Mouse (Mus musculus) bone marrow, adult 2 months (tissue): ENCODE data around the gene Spred3. TPM values are rescaled to one million over a fixed set of nuclear protein-coding genes. Genes with fewer than 3 reads are reported as not detected.
"Not testable (repeated sequence)": the region's sequence is repeated elsewhere in the genome, so short reads cannot be mapped to it uniquely, and the experiment has no call there.

Source experiments
- H3K27ac ChIP-seq: fragments of 200-500 bp; 2 replicates; pipeline ENCODE4 v1.5.1; 2012; ENCODE audit warnings: low read depth, mild to moderate bottlenecking, control low read depth, inconsistent platforms, low read length; ENCODE audit not compliant: control insufficient read depth, poor library complexity, insufficient read depth
- H3K4me1 ChIP-seq: fragments of 200-500 bp; 2 replicates; pipeline ENCODE4 v1.6.1; 2011; ENCODE audit warnings: low read length; ENCODE audit not compliant: control insufficient read depth, insufficient read depth
- H3K4me3 ChIP-seq: fragments of 200-500 bp; replicated peaks from 2 replicates; pipeline ENCODE3; 2011; ENCODE audit warnings: mild to moderate bottlenecking, low read depth, low read length, control low read depth; ENCODE audit not compliant: control insufficient read depth
- CTCF ChIP-seq: fragments of 200-500 bp; IDR thresholded peaks from 2 replicates; pipeline ENCODE4 v1.5.1; 2011; ENCODE audit warnings: low read length, control low read depth; ENCODE audit not compliant: control insufficient read depth, insufficient read depth
- POLR2A ChIP-seq: fragments of 200-500 bp; IDR thresholded peaks from 2 replicates; pipeline ENCODE4 v1.6.1; 2011; ENCODE audit warnings: low read depth, mild to moderate bottlenecking, control low read depth, low read length, borderline replicate concordance; ENCODE audit not compliant: control insufficient read depth
- WGBS: fragments of 180-500 bp; shearing (Covaris S2); methylation state at CpG from one replicate; pipeline ENCODE4 v1.1.7; 2018; 5-methylcytosine and 5-hydroxymethylcytosine counted together
- polyA plus RNA-seq: library from polyadenylated mRNA; stranded (reverse); fragments of >200 nt; gene quantifications from 2 replicates; pipeline ENCODE4 v1.2.4, GENCODE M21; 2011; ENCODE audit warnings: low replicate concordance; ENCODE audit not compliant: missing spikeins, insufficient read depth, insufficient read length

The Spred3 gene
- polyA plus RNA-seq, 1 experiment, result 7.1 TPM

DNA sequence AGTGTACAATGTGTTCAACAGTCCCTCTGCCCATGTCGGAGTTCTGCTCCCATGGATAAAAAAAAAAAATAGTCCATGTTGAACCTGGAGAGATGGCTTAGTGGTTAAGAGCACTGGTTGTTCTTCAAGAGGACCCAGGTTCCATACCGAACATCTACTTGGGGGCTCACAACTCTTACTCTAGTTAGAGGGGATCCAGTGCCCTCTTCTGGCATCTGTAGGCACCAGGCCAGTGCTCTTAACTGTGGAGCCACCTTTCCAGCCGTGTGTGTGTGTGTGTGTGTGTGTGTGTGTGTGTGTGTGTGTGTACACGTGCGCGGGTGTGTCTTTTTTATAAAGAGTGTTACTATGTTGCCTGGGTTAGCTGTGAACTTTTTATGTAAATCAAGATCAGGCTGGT is 32.4 kb upstream of the Spred3 start:
- Histone ChIP-seq H3K4me1 (no peaks in the 10 kb centered on the region), H3K27ac (no peak overlapping the region), H3K4me3 (no peak overlapping the region)
- TF ChIP-seq POLR2A, result no peak
- TF ChIP-seq CTCF, result no peak
- 51% methylated on average over 6 of the region's 6 CpGs for WGBS

DNA sequence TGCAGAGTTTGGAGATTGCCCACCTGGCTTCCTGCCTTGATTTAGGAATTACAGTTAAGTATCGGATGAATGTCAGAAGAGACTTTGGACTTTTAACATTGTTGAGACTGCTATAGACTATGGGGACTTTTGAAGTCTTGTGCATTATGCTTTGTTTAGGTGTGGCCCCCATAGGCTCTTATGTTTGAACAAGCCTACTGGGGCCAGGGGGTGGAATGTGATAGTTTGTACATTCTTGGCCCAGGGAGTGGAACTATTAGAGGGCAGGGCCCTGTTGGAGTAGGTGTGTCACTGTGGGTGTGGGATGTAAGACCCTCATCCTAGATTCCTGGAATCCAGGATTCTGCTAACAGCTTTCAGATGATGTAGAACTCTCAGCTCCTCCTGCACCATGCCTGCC is 24.0 kb upstream of the Spred3 start:
- WGBS, result 89% methylated on average over 1 of the region's 1 CpGs
- H3K4me3 ChIP-seq, H3K27ac ChIP-seq, H3K4me1 ChIP-seq: not testable (repeated sequence)

DNA sequence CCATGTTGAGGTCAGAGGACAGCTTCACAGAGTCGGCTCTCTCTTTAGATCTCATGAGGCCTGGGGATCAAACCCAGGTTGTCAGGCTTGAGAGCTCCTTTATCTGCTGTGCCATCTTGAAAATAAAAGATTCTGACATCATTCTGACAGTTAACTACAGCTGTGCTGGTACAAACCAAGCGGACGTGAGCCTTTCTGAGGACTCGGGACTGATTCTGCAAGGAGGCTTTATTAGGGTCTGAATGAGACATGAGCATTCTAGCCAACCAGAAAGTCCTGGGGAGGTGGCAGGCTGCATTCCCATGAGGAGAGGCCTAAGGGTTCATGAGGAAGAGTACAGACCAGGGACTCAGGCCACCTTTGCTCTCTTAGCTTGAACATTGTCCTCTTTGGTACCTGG is 11.1 kb upstream of the Spred3 start:
- H3K27ac ChIP-seq, H3K4me3 ChIP-seq, H3K4me1 ChIP-seq: not testable (repeated sequence)
- 83% methylated on average over 4 of the region's 4 CpGs for WGBS

DNA sequence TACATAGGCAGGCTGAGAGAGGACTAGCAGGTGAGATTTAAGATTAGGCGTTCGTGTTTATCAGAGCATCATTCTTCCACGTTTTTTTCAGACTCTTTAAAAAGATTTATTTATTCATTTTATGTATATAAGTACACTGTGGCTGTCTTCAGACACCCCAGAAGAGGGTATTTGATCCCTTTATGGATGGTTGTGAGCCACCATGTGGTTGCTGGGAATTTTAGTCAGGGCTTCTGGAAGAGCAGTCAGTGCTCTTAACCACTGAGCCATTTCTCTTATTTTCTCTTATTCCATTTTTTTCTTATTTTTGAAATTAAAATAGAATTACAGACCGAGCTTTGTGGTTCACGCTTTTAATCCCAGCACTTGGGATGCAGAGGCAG is 10.6 kb upstream of the Spred3 start:
- 40% methylated on average over 5 of the region's 5 CpGs for WGBS
- Histone ChIP-seq H3K27ac (peak overlapping the region; percentile 84), H3K4me1 (peaks cover 2% of the 10 kb centered on the region; the same call in 1 of the 2 replicates), H3K4me3 (peak overlapping the region; percentile 96)
- TF ChIP-seq POLR2A (no peak), CTCF (no peak)

DNA sequence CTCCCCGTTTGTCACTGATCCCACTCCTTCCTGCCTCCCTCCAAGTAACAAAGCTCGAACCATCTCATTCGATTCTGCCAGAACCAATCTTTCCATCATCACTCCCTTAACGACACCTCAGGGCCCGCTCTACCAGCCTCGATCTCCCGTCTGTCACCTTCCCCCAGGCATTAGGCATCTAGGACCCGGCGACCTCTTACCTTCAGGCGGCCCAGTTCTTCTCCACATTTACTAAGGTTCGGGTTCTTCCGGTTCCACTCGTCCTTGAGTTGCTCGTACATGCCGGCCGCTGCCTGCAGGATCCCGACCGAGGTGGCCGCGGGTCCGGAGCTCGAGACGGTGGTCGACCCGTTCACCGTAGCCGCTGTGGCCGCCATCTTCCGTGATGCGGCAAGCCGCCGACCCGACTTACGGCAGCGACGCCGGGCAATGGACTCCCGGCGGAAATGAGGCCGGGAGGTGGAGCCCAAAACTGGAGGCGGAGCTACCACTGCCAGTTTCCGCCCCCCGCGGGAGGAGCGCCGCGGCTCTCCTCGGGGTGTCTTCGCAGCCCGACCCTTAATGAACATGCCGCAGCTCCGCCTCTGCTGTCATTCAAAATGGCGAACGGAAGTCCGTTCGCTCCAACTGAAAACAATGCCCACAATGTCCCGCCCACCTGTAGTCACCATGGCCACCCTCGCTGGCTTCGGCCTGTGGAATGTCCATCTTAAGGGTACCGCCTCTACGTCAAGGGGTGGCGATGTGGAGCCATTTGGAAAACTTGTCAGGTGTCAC is 10.1 kb upstream of the Spred3 start, which contains the start of gene Psmd8:
Gene Psmd8 (minus strand): TSS at position 625 of the 777 bp plus-strand sequence.
- Histone ChIP-seq H3K4me1 (peaks cover 2% of the 10 kb centered on the region; the same call in 1 of the 2 replicates), H3K27ac (peak within 1 kb of the TSS; percentile 84), H3K4me3 (peak within 1 kb of the TSS; percentile 96)
- under 1% methylated on average over 62 of the region's 62 CpGs for WGBS
- TF ChIP-seq CTCF, result no peak; the same call in 1 of the 2 replicates
- TF ChIP-seq POLR2A, result peak; percentile 95; the same call in 1 of the 2 replicates

DNA sequence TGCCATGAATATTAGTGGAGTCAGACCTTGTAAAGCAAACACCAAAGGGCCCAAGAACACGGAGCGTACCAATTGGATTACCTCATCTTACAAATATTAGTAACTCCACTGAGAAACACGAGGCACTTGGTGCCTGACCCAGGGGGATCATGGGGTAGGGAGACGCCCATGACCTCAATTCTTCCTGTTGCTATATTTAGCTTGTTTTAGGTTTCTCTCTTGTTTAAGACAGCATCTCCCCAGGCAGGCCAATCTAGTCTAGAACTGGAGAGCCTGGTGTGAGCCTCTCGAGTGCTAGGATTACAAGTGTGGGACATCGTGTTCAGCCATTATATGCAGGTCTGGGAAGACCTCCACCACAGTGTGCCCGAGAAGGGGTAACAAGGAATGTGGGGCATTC is 9.1 kb upstream of the Spred3 start:
- WGBS, result 17% methylated on average over 7 of the region's 7 CpGs
- TF ChIP-seq POLR2A (no peak), CTCF (no peak)
- Histone ChIP-seq H3K4me1 (peaks cover 2% of the 10 kb centered on the region; the same call in 1 of the 2 replicates), H3K4me3 (peak overlapping the region; percentile 96), H3K27ac (no peak overlapping the region)

DNA sequence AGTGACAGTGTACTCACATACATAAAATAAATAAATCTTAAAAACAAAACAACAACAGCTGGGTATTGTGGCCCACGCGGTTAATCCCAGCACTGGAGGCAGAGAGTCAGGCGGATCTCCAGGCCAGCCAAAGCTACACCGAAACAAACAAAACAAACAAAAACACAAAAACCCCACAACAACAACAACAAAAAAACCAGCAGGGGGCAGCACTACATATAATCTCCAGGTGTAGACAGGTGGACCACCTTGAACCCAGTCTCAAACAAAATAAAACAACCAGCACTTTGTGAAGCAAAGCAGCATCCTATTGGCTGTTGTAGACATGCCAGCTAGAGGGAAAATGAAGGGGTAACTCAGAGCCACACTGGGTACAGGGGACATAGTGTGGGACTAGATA is 7.9 kb upstream of the Spred3 start:
- peaks cover 2% of the 10 kb centered on the region; the same call in 1 of the 2 replicates for H3K4me1 ChIP-seq
- no peak overlapping the region for H3K27ac ChIP-seq
- no peak for TF ChIP-seq POLR2A
- TF ChIP-seq CTCF, result no peak
- no peak overlapping the region for H3K4me3 ChIP-seq
- 91% methylated on average over 4 of the region's 4 CpGs for WGBS

DNA sequence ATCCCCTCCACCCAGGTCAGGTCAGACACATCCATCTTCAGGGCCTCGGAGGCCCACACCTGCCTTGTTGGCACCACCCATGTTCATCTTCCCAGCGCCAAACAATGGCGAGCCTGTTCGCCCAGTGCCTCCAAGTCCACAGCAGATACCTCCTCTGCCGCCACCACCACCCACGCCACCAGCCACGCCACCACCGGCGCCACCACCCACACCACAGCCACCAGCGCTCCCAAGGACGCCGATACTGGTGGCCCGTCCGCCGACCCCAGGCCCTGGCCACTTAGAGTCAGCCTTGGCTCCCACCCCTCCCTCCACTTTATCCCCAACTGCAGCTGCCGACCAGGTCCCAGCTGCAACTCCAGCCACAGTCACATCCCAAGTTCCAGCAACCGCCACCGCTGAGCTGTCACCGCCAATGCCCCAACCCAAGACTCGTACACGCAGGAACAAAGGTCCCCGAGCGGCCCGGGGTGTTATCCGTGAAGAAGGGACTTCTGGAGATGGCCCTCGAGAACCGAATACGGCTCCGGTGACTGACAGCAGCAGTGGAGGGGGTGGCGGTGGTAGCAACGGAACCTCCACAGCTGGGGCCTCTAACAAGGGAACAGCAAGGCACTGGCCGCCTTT is 2.3 kb upstream of the Spred3 start:
- no peak for TF ChIP-seq POLR2A
- TF ChIP-seq CTCF, result no peak
- WGBS, result 86% methylated on average over 32 of the region's 32 CpGs
- H3K4me3 ChIP-seq, result no peak overlapping the region
- H3K4me1 ChIP-seq, result no peaks in the 10 kb centered on the region
- H3K27ac ChIP-seq, result no peak overlapping the region; the same call in 1 of the 2 replicates
